Mouse (Mus musculus) kidney, adult 2 months (tissue): ENCODE results near the gene Slc44a5. TPM values are rescaled to one million over a fixed set of nuclear protein-coding genes. Genes with fewer than 3 reads are reported as not detected.
"Not testable (repeated sequence)": the region's sequence is repeated elsewhere in the genome, so short reads cannot be mapped to it uniquely, and the experiment has no call there.

Source experiments
- DNase-seq: peaks from one replicate; pipeline ENCODE4 v3.0.0; 2021
- H3K27ac ChIP-seq: fragments of 200-500 bp; 2 replicates; pipeline ENCODE4 v1.5.1; 2012; ENCODE audit warnings: low read depth, low read length, control low read depth, inconsistent platforms; ENCODE audit not compliant: insufficient read depth
- H3K27me3 ChIP-seq: fragments of 200-500 bp; replicated peaks from 2 replicates; pipeline ENCODE4 v1.6.1; 2012; ENCODE audit warnings: mild to moderate bottlenecking, moderate library complexity, low read length, inconsistent platforms; ENCODE audit not compliant: control insufficient read depth, insufficient read depth
- H3K36me3 ChIP-seq: fragments of 200-500 bp; 2 replicates; pipeline ENCODE4 v1.6.1; 2012; ENCODE audit warnings: mild to moderate bottlenecking, moderate library complexity, low read length, inconsistent platforms; ENCODE audit not compliant: control insufficient read depth, insufficient read depth
- H3K4me1 ChIP-seq: fragments of 200-500 bp; 2 replicates; pipeline ENCODE4 v1.6.1; 2011; ENCODE audit warnings: low read length; ENCODE audit not compliant: control insufficient read depth, insufficient read depth
- H3K4me3 ChIP-seq: fragments of 200-500 bp; 2 replicates; pipeline ENCODE4 v1.5.1; 2011; ENCODE audit warnings: mild to moderate bottlenecking, low read depth, low read length, control low read depth; ENCODE audit not compliant: insufficient read depth
- CTCF ChIP-seq: fragments of 200-500 bp; conservative IDR thresholded peaks from 2 replicates; pipeline ENCODE4 v1.5.1; 2011; ENCODE audit warnings: low read depth, mild to moderate bottlenecking, control low read depth, low read length, moderate library complexity, mixed read lengths; ENCODE audit not compliant: insufficient read depth, insufficient read length
- POLR2A ChIP-seq: fragments of 200-500 bp; IDR thresholded peaks from one replicate; pipeline ENCODE4 v1.6.1; 2011; ENCODE audit warnings: low read depth, low read length, control low read depth
- WGBS: fragments of 180-500 bp; shearing (Covaris S2); methylation state at CpG from one replicate; pipeline ENCODE4 v1.1.7; 2018; 5-methylcytosine and 5-hydroxymethylcytosine counted together
- polyA plus RNA-seq: library from polyadenylated mRNA; depleted of rRNA; stranded (reverse); fragments of >200 nt; gene quantifications from 2 replicates; pipeline ENCODE4 v1.2.3, GENCODE M21; 2012

The Slc44a5 gene
- polyA plus RNA-seq, 1 experiment, result 0.03 TPM

- TF ChIP-seq CTCF, result no peak
- no peak for TF ChIP-seq POLR2A
- no peak overlapping the region for H3K27ac ChIP-seq
- DNase-seq, result no peak
- H3K36me3 ChIP-seq, result no peaks in the 10 kb centered on the region
- no peaks in the 10 kb centered on the region for H3K4me1 ChIP-seq
- no peaks in the 10 kb centered on the region for H3K27me3 ChIP-seq
- no peak overlapping the region for H3K4me3 ChIP-seq
- 78% methylated on average over 7 of the region's 7 CpGs for WGBS
Measured at GRCm38 (mm10) chr3:154215309-154215708, 242.1 kb downstream of the Slc44a5 start.

GRCm38 (mm10) chr3:154215779-154216178 lies 242.5 kb downstream of the Slc44a5 start:
- Histone ChIP-seq H3K4me1 (no peaks in the 10 kb centered on the region), H3K27ac (no peak overlapping the region), H3K27me3 (no peaks in the 10 kb centered on the region), H3K4me3 (no peak overlapping the region), H3K36me3 (no peaks in the 10 kb centered on the region)
- TF ChIP-seq CTCF, result no peak
- TF ChIP-seq POLR2A, result no peak
- DNase-seq, result no peak

- Histone ChIP-seq H3K36me3 (no peaks in the 10 kb centered on the region), H3K27ac (no peak overlapping the region), H3K4me3 (no peak overlapping the region), H3K27me3 (no peaks in the 10 kb centered on the region), H3K4me1 (no peaks in the 10 kb centered on the region)
- TF ChIP-seq POLR2A, result no peak
- no peak for TF ChIP-seq CTCF
- DNase-seq, result no peak
- 60% methylated on average over 8 of the region's 8 CpGs for WGBS
Measured at GRCm38 (mm10) chr3:154222141-154222591, 248.9 kb downstream of the Slc44a5 start.

GRCm38 (mm10) chr3:154222688-154223087 lies 249.5 kb downstream of the Slc44a5 start:
- H3K27me3 ChIP-seq, result no peaks in the 10 kb centered on the region
- H3K27ac ChIP-seq, result no peak overlapping the region
- H3K4me3 ChIP-seq, result no peak overlapping the region
- 73% methylated on average over 4 of the region's 4 CpGs for WGBS
- TF ChIP-seq CTCF (no peak), POLR2A (no peak)
- no peak for DNase-seq
- no peaks in the 10 kb centered on the region for H3K4me1 ChIP-seq
- H3K36me3 ChIP-seq, result no peaks in the 10 kb centered on the region

- Histone ChIP-seq H3K4me1 (no peaks in the 10 kb centered on the region), H3K27me3 (no peaks in the 10 kb centered on the region), H3K36me3 (no peaks in the 10 kb centered on the region), H3K4me3 (no peak overlapping the region), H3K27ac (no peak overlapping the region)
- peak; percentile 60 for DNase-seq
- 50% methylated on average over 10 of the region's 10 CpGs for WGBS
- TF ChIP-seq POLR2A (no peak), CTCF (peak; percentile 70)
Measured at GRCm38 (mm10) chr3:154226100-154226752, 253.0 kb downstream of the Slc44a5 start.

- Histone ChIP-seq H3K36me3 (no peaks in the 10 kb centered on the region), H3K27me3 (no peaks in the 10 kb centered on the region), H3K27ac (no peak overlapping the region), H3K4me1 (no peaks in the 10 kb centered on the region), H3K4me3 (no peak overlapping the region)
- 79% methylated on average over 1 of the region's 1 CpGs for WGBS
- no peak for DNase-seq
- TF ChIP-seq CTCF, result no peak
- TF ChIP-seq POLR2A, result no peak
Measured at GRCm38 (mm10) chr3:154244932-154245331, 271.7 kb downstream of the Slc44a5 start.

GRCm38 (mm10) chr3:154251486-154251885 lies 278.2 kb downstream of the Slc44a5 start:
- Histone ChIP-seq H3K36me3 (no peaks in the 10 kb centered on the region), H3K27ac (no peak overlapping the region), H3K27me3 (no peaks in the 10 kb centered on the region), H3K4me1 (no peaks in the 10 kb centered on the region), H3K4me3 (no peak overlapping the region)
- DNase-seq, result no peak
- WGBS, result 89% methylated on average over 2 of the region's 2 CpGs
- no peak for TF ChIP-seq POLR2A

- no peaks in the 10 kb centered on the region for H3K4me1 ChIP-seq
- no peaks in the 10 kb centered on the region for H3K36me3 ChIP-seq
- no peak overlapping the region for H3K4me3 ChIP-seq
- 49% methylated on average over 10 of the region's 10 CpGs for WGBS
- TF ChIP-seq CTCF, result no peak
- TF ChIP-seq POLR2A, result no peak
- DNase-seq, result no peak
- H3K27ac ChIP-seq, result no peak overlapping the region
- H3K27me3 ChIP-seq, result no peaks in the 10 kb centered on the region
Measured at GRCm38 (mm10) chr3:154252219-154252618, 279.0 kb downstream of the Slc44a5 start.

- not testable (repeated sequence) for H3K36me3 ChIP-seq, DNase-seq, H3K4me1 ChIP-seq, H3K4me3 ChIP-seq, H3K27ac ChIP-seq, H3K27me3 ChIP-seq
- WGBS, result 92% methylated on average over 2 of the region's 2 CpGs
Measured at GRCm38 (mm10) chr3:154254187-154254586, 281.0 kb downstream of the Slc44a5 start.
